Comparison of ENCODE assay signal across 16 mouse cellular contexts in the genomic region with DNA sequence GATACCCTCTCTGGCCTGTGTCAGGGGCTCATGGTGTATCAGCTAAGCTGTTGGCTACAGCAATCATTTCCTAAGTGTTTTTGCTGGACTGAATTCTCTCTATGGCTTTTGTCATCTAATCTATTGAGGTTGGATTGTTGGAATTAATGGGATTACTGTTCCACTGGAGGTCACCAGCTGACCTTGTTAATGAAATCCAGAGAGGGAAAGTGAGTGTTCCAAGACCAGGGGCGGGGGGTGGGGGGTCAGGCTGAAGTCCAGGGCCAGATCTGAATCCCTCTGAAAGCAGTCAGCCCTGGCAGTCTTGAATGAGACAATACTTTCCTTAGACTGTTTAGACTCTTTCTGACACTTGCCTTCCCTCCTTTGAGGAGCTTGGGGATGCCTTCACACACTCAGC.
"Had no signal": no experiment of that assay in that cellular context is flagged by ENCODE, and none has a peak within 500 bp of the region (broad histone marks: within the 10 kb centered on the region; RNA-seq: fewer than 3 reads in every experiment).

No protein-coding gene starts in this region.

- H3K4me2 ChIP-seq: limb, embryonic 12.5 days; liver, embryonic 13.5 days; midbrain, embryonic 12.5 days; neural tube, embryonic 15.5 days had no signal

- H3K4me1 ChIP-seq: liver, embryonic 13.5 days had no signal

- H3K36me3 ChIP-seq: limb, embryonic 12.5 days; liver, embryonic 13.5 days; midbrain, embryonic 12.5 days; neural tube, embryonic 15.5 days had no signal

- H3K9me3 ChIP-seq: limb, embryonic 12.5 days; liver, embryonic 13.5 days; midbrain, embryonic 12.5 days; neural tube, embryonic 15.5 days had no signal

- H3K27me3 ChIP-seq: liver, embryonic 13.5 days had no signal

- H3K27ac ChIP-seq: kidney, postnatal 0 days; limb, embryonic 12.5 days; liver, embryonic 13.5 days; midbrain, embryonic 12.5 days; neural tube, embryonic 15.5 days; stomach, postnatal 0 days had no signal

- DNase-seq: kidney, adult 9 months; kidney, postnatal 36 days; layer of hippocampus, adult 9-11 months; layer of hippocampus, postnatal 36 days; liver; liver, embryonic 13.5 days; lung, adult 18-20 months; lung, postnatal 4 days; right cerebral cortex, postnatal 4 days; thymus, postnatal 14 days had no signal

- H3K9ac ChIP-seq: limb, embryonic 12.5 days; liver, embryonic 13.5 days; midbrain, embryonic 12.5 days; neural tube, embryonic 15.5 days had no signal

- H3K4me3 ChIP-seq: limb, embryonic 12.5 days; liver, embryonic 13.5 days; midbrain, embryonic 12.5 days; myocyte; neural tube, embryonic 15.5 days had no signal
